Mouse (Mus musculus) embryonic fibroblast, embryonic 13.5 days (primary cell): ENCODE data around the gene Hand2.

Experiments
- CTCF ChIP-seq: IDR thresholded peaks from 2 replicates; pipeline ENCODE4 v1.5.1; 2011; ENCODE audit warnings: mild to moderate bottlenecking, control low read depth, low read length, moderate library complexity, borderline replicate concordance; ENCODE audit not compliant: insufficient read depth
- POLR2A ChIP-seq: IDR thresholded peaks from 2 replicates; pipeline ENCODE4 v1.6.1; 2011; ENCODE audit warnings: low read depth, mild to moderate bottlenecking, control low read depth, low read length, moderate library complexity

DNA sequence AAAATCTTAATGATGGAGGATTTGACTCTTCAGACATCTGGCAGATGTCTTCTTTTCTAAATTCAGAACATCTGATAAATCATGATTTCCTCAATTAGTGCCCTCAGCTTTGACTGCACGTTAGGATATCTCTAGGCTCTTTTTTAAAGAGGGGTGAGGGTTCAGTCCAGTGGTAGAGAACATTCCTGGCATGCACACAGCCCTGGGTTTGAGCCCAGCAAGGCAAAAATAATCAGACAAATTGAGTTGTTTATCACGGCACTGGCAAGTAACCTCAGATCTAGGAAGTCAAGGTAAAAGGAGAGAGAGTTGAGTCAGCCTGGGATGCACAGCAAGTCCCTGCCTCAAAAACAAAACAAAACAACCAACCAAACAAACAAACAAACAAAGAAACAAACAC lies 39.7 kb downstream of the Hand2 start:
- TF ChIP-seq CTCF (no peak), POLR2A (no peak)
